Mouse (Mus musculus) neural tube, embryonic 15.5 days (tissue): ENCODE results near the gene Slc9a9. TPM values are rescaled to one million over a fixed set of nuclear protein-coding genes. Genes with fewer than 3 reads are reported as not detected.

Source experiments
- ATAC-seq: fragments of 200-750 bp; cut with Nextera tagmentation; 2 replicates; pipeline ENCODE4 v1.8.0; 2017; ENCODE audit warnings: mild to moderate bottlenecking, moderate TSS enrichment, moderate library complexity; ENCODE audit not compliant: low FRiP score
- H3K27ac ChIP-seq: fragments of 300-500 bp; sonication (generic); replicated peaks from 2 replicates; pipeline ENCODE4 v1.5.1; 2015; ENCODE audit warnings: mild to moderate bottlenecking, inconsistent platforms
- H3K27me3 ChIP-seq: fragments of 300-500 bp; sonication (generic); replicated peaks from 2 replicates; pipeline ENCODE4 v1.6.1; 2015; ENCODE audit warnings: inconsistent platforms
- H3K36me3 ChIP-seq: fragments of 300-500 bp; sonication (generic); 2 replicates; pipeline ENCODE4 v1.6.1; 2015; ENCODE audit warnings: inconsistent platforms
- H3K4me1 ChIP-seq: fragments of 300-500 bp; sonication (generic); 2 replicates; pipeline ENCODE4 v1.6.1; 2015; ENCODE audit warnings: inconsistent platforms
- H3K4me2 ChIP-seq: fragments of 300-500 bp; sonication (generic); 2 replicates; pipeline ENCODE4 v1.6.1; 2015; ENCODE audit warnings: inconsistent platforms, mild to moderate bottlenecking, moderate library complexity
- H3K4me3 ChIP-seq: fragments of 300-500 bp; sonication (generic); replicated peaks from 2 replicates; pipeline ENCODE4 v1.5.1; 2015; ENCODE audit warnings: mild to moderate bottlenecking, inconsistent platforms
- H3K9ac ChIP-seq: fragments of 300-500 bp; sonication (generic); replicated peaks from 2 replicates; pipeline ENCODE4 v1.6.1; 2015; ENCODE audit warnings: mild to moderate bottlenecking, inconsistent platforms
- H3K9me3 ChIP-seq: fragments of 300-500 bp; sonication (generic); replicated peaks from 2 replicates; pipeline ENCODE4 v1.6.1; 2016; ENCODE audit warnings: inconsistent platforms
- WGBS: fragments of 180-500 bp; shearing (Covaris S2); methylation state at CpG from one replicate; pipeline ENCODE4 v1.1.7; 2015; ENCODE audit warnings: mixed read lengths; 5-methylcytosine and 5-hydroxymethylcytosine counted together
- polyA plus RNA-seq: library from polyadenylated mRNA; unstranded; fragments of >200 nt; fragmentation: Nextera tagmentation; extraction: Ambion mirVana; gene quantifications from 2 replicates; pipeline ENCODE4 v1.2.1, GENCODE M21; 2015

Slc9a9 gene
- polyA plus RNA-seq, 1 experiment from 2014 or later, result 9.2 TPM

- Histone ChIP-seq H3K9me3 (no peaks in the 10 kb centered on the region), H3K4me2 (no peak overlapping the region), H3K36me3 (no peaks in the 10 kb centered on the region), H3K9ac (no peak overlapping the region), H3K27me3 (no peaks in the 10 kb centered on the region), H3K4me3 (no peak overlapping the region), H3K27ac (no peak overlapping the region), H3K4me1 (peaks cover 5% of the 10 kb centered on the region; the same call in 1 of the 2 replicates)
- 92% methylated on average over 3 of the region's 3 CpGs for WGBS
- ATAC-seq, result no peak
These were observed 174.5 kb downstream of the Slc9a9 start for GRCm38 (mm10) chr9:94844176-94844575.

GRCm38 (mm10) chr9:94847624-94848023 is 177.9 kb downstream of the Slc9a9 start:
- 97% methylated on average over 6 of the region's 6 CpGs for WGBS

GRCm38 (mm10) chr9:94851550-94851949 is 181.8 kb downstream of the Slc9a9 start:
- H3K4me2 ChIP-seq, result no peak overlapping the region
- no peaks in the 10 kb centered on the region for H3K36me3 ChIP-seq
- no peaks in the 10 kb centered on the region for H3K27me3 ChIP-seq
- ATAC-seq, result no peak
- no peak overlapping the region for H3K27ac ChIP-seq
- no peaks in the 10 kb centered on the region for H3K4me1 ChIP-seq
- no peak overlapping the region for H3K9ac ChIP-seq
- H3K4me3 ChIP-seq, result no peak overlapping the region
- no peaks in the 10 kb centered on the region for H3K9me3 ChIP-seq
- 61% methylated on average over 3 of the region's 3 CpGs for WGBS

More at GRCm38 (mm10) chr9:94847624-94848023, 177.9 kb downstream of the Slc9a9 start:
- Histone ChIP-seq H3K9ac (no peak overlapping the region), H3K36me3 (no peaks in the 10 kb centered on the region), H3K9me3 (no peaks in the 10 kb centered on the region), H3K4me1 (no peaks in the 10 kb centered on the region), H3K27ac (no peak overlapping the region), H3K4me3 (no peak overlapping the region), H3K27me3 (no peaks in the 10 kb centered on the region), H3K4me2 (no peak overlapping the region)
- ATAC-seq, result no peak

- Histone ChIP-seq H3K9ac (no peak overlapping the region), H3K27me3 (no peaks in the 10 kb centered on the region), H3K27ac (no peak overlapping the region), H3K36me3 (no peaks in the 10 kb centered on the region), H3K9me3 (no peaks in the 10 kb centered on the region), H3K4me3 (no peak overlapping the region), H3K4me2 (no peak overlapping the region), H3K4me1 (no peaks in the 10 kb centered on the region)
- 72% methylated on average over 3 of the region's 3 CpGs for WGBS
- ATAC-seq, result no peak
These were observed 186.4 kb downstream of the Slc9a9 start for GRCm38 (mm10) chr9:94856093-94856492.

GRCm38 (mm10) chr9:94868557-94868956 is 198.8 kb downstream of the Slc9a9 start:
- 86% methylated on average over 1 of the region's 1 CpGs for WGBS
- Histone ChIP-seq H3K9ac (no peak overlapping the region), H3K27ac (no peak overlapping the region), H3K36me3 (no peaks in the 10 kb centered on the region), H3K9me3 (no peaks in the 10 kb centered on the region), H3K27me3 (no peaks in the 10 kb centered on the region), H3K4me3 (no peak overlapping the region), H3K4me1 (no peaks in the 10 kb centered on the region), H3K4me2 (no peak overlapping the region)
- no peak for ATAC-seq

GRCm38 (mm10) chr9:94869023-94869799 is 199.5 kb downstream of the Slc9a9 start:
- Histone ChIP-seq H3K9ac (no peak overlapping the region), H3K27me3 (no peaks in the 10 kb centered on the region), H3K27ac (no peak overlapping the region), H3K9me3 (no peaks in the 10 kb centered on the region), H3K36me3 (no peaks in the 10 kb centered on the region), H3K4me1 (no peaks in the 10 kb centered on the region), H3K4me2 (no peak overlapping the region), H3K4me3 (no peak overlapping the region)
- no peak for ATAC-seq
- 84% methylated on average over 4 of the region's 4 CpGs for whole genome bisulfite sequencing

GRCm38 (mm10) chr9:94882517-94882916 is 212.8 kb downstream of the Slc9a9 start:
- Histone ChIP-seq H3K4me1 (no peaks in the 10 kb centered on the region), H3K4me3 (no peak overlapping the region), H3K4me2 (no peak overlapping the region), H3K9ac (no peak overlapping the region), H3K27ac (no peak overlapping the region), H3K9me3 (no peaks in the 10 kb centered on the region), H3K27me3 (no peaks in the 10 kb centered on the region), H3K36me3 (no peaks in the 10 kb centered on the region)
- WGBS, result 96% methylated on average over 3 of the region's 3 CpGs
- no peak for ATAC-seq

GRCm38 (mm10) chr9:94883435-94883834 is 213.7 kb downstream of the Slc9a9 start:
- H3K27ac ChIP-seq, result no peak overlapping the region
- no peak for ATAC-seq
- no peak overlapping the region for H3K9ac ChIP-seq
- H3K4me2 ChIP-seq, result no peak overlapping the region
- H3K4me3 ChIP-seq, result no peak overlapping the region
- H3K4me1 ChIP-seq, result no peaks in the 10 kb centered on the region
- no peaks in the 10 kb centered on the region for H3K36me3 ChIP-seq
- 88% methylated on average over 5 of the region's 5 CpGs for whole genome bisulfite sequencing
- H3K27me3 ChIP-seq, result no peaks in the 10 kb centered on the region
- H3K9me3 ChIP-seq, result no peaks in the 10 kb centered on the region

GRCm38 (mm10) chr9:94885151-94885550 is 215.4 kb downstream of the Slc9a9 start:
- Histone ChIP-seq H3K4me3 (no peak overlapping the region), H3K27me3 (no peaks in the 10 kb centered on the region), H3K9me3 (no peaks in the 10 kb centered on the region), H3K4me2 (no peak overlapping the region), H3K27ac (no peak overlapping the region), H3K4me1 (no peaks in the 10 kb centered on the region), H3K9ac (no peak overlapping the region), H3K36me3 (no peaks in the 10 kb centered on the region)
- 87% methylated on average over 1 of the region's 1 CpGs for WGBS
- ATAC-seq, result no peak

GRCm38 (mm10) chr9:94889647-94890046 is 219.9 kb downstream of the Slc9a9 start:
- ATAC-seq, result no peak
- Histone ChIP-seq H3K4me1 (no peaks in the 10 kb centered on the region), H3K36me3 (no peaks in the 10 kb centered on the region), H3K27ac (no peak overlapping the region), H3K27me3 (no peaks in the 10 kb centered on the region), H3K9me3 (no peaks in the 10 kb centered on the region), H3K9ac (no peak overlapping the region), H3K4me2 (no peak overlapping the region), H3K4me3 (no peak overlapping the region)

- no peak for ATAC-seq
- Histone ChIP-seq H3K27me3 (no peaks in the 10 kb centered on the region), H3K4me1 (no peaks in the 10 kb centered on the region), H3K36me3 (no peaks in the 10 kb centered on the region), H3K4me2 (no peak overlapping the region), H3K9ac (no peak overlapping the region), H3K27ac (no peak overlapping the region), H3K9me3 (no peaks in the 10 kb centered on the region), H3K4me3 (no peak overlapping the region)
- whole genome bisulfite sequencing, result 83% methylated on average over 5 of the region's 5 CpGs
These were observed 226.2 kb downstream of the Slc9a9 start for GRCm38 (mm10) chr9:94895882-94896281.

GRCm38 (mm10) chr9:94904180-94904579 is 234.5 kb downstream of the Slc9a9 start:
- Histone ChIP-seq H3K9ac (no peak overlapping the region), H3K4me2 (no peak overlapping the region), H3K27me3 (no peaks in the 10 kb centered on the region), H3K27ac (no peak overlapping the region), H3K4me1 (no peaks in the 10 kb centered on the region), H3K4me3 (no peak overlapping the region), H3K9me3 (no peaks in the 10 kb centered on the region), H3K36me3 (no peaks in the 10 kb centered on the region)
- ATAC-seq, result no peak
